Mouse (Mus musculus) kidney, postnatal 25 days (tissue): ENCODE results near the gene Borcs5.

Experiments used
- DNase-seq, 2 experiments: peaks; one replicate each; pipeline ENCODE4 v3.0.0; 2021; ENCODE audit warnings: mixed read lengths in 2 of 2

Borcs5 gene

GRCm38 (mm10) chr6:134639210-134639609, at the start of gene Borcs5:
TSS of gene Borcs5 (plus strand) at chr6:134639510.
- no peak for DNase-seq

- DNase-seq: no peak
Measured at GRCm38 (mm10) chr6:134591614-134592013, 47.7 kb upstream of the Borcs5 start.

- DNase-seq: peak; percentile 87 to 92
Measured at GRCm38 (mm10) chr6:134594569-134595442, 44.5 kb upstream of the Borcs5 start.

- DNase-seq: peak; percentile 77 to 88
Measured at GRCm38 (mm10) chr6:134597651-134598229, 41.6 kb upstream of the Borcs5 start.

DNA sequence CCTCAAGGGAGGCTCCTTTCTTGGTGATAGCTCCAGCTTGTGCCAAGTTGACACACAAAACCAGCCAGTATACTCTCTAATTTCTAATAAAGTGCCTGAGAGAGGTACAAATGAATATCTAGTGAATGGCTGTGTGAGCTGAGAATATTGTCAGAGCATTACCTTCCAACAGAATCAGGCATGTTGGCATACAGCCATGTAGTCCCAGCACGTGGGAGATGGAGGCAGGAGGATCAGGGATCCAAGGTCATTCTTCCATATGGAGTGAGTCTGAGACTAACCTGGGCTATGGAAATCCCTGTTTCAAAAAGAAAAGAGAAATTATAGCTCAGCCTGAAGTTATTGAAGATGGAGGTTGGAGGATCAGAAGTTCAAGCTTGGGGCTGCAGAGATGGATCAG, 40.1 kb upstream of the Borcs5 start:
- peak; percentile 64 to 68 for DNase-seq

DNA sequence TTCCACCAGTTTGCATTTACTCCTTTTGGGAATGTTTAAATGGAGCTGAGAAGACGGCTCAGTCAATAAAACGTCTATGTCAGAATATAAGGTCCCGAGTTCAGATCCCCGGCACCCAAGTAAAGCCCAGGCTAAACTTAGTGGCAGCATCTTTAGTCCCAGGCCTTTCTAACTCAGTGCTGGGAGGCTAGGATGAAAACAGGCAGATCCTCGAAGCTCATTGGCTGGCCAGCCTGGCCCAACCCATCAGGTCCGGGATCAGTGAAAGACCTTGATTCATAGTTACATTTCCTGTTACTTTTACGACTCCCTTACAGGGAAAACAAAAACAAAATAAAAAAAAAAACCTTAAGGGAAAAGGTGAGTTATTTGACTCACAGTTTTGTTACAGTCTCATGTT, 38.2 kb upstream of the Borcs5 start:
- peak; percentile 40 to 67 for DNase-seq

DNA sequence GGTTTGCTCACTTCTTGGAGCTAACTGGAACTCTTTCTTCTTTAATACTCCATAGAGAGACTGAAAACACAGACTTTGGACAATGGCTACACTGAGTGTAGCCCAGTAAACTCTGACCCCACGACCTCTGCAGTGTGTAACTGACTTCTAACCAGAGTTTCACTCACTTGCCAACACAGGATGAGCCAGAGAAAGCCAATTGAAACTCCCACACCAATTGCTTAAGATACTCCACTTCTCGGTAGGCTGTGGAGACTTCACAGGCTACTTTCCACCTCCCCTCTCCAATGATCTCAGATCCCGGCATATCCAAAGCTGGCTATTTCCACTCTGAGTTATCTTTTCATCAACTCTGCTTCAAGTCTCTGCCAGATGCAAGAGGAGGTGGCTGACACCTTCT, 37.5 kb upstream of the Borcs5 start:
- DNase-seq: peak; percentile 76 to 87

GRCm38 (mm10) chr6:134602371-134603003, 36.8 kb upstream of the Borcs5 start:
- DNase-seq: peak; percentile 59 to 60

- DNase-seq: no peak
Measured at GRCm38 (mm10) chr6:134605196-134605595, 34.1 kb upstream of the Borcs5 start.

DNA sequence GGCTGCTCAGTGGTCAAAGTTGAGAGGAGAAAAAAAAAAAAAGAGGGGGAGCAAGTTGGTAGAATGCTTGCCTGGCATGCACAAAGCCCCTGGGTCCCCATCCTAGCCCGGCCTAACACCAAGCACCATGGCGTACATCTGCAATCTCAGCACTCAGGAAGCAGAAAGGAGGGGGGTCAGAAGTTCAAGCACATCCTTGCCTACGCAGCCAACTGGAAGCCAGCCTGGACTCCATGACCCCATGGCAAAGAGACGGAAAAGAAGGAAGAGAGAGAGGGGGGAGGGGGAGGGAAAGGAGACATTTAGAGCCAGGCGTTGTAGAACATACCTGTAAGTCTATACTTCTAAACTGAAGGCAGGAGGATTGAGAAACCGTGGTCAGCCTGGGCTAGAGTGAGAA, 32.8 kb upstream of the Borcs5 start:
- peak; percentile 71 to 87 for DNase-seq

DNA sequence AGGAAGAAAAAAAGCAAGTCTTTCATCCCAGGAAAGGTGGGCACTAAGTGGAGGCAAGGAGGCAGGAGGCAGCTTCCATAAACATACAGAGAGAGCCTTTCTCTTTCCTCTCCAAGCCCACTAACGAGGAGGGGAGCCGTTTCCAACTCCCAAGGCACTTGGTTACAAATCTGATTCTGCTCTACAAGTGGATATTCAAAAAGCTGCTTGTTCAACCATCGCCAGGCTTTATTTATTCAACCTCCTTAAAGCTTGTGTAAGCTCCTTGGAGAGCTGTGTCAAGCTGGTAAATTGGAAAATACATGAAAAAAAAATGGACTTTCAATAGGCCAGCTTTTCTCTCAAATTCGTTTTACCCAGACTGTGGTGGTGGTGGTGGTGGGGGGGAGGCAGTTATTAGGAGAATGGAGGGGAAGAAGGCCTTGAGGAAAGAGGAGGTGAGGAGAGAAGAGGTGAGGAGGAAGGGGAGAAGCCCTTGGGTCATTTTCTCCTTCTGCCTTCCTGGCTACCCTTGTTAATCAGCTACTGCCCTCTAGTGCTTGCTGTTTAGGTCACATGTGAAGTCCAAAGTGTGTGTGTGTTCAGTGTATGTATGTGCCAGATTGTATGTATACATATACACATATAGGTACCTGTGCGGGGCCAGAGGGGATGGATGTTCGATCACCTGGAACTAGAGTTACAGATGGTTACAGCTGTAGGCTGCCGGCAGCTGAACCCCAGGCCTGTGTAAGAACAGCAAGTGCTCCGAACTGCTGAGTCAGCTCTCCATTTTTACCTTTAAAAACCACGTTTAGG, 32.2 kb upstream of the Borcs5 start:
- DNase-seq: peak; percentile 59 to 75

- DNase-seq: no peak
Measured at GRCm38 (mm10) chr6:134610380-134610779, 28.9 kb upstream of the Borcs5 start.

GRCm38 (mm10) chr6:134611896-134612295, 27.4 kb upstream of the Borcs5 start:
- no peak for DNase-seq

DNA sequence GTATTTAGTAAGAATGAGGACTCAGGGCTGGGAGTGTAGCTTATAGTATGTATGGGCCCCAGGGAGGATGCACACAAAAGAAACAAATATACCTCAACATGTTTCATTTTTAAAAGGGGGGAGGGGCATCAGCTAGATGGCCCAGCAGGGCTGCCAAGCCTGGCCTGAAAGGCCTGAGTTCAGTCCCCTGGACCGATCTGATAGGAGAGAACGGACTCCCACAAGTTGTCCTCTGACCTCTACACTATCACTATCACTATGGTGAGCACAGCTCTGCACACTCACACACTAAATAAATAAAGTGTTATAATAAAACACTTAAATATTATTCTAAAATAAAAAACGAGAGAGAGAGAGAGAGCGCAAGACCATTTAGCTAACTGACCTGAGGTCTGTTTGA, 25.0 kb upstream of the Borcs5 start:
- no peak for DNase-seq

GRCm38 (mm10) chr6:134614723-134615648, 24.3 kb upstream of the Borcs5 start:
- peak; percentile 88 to 91 for DNase-seq

DNA sequence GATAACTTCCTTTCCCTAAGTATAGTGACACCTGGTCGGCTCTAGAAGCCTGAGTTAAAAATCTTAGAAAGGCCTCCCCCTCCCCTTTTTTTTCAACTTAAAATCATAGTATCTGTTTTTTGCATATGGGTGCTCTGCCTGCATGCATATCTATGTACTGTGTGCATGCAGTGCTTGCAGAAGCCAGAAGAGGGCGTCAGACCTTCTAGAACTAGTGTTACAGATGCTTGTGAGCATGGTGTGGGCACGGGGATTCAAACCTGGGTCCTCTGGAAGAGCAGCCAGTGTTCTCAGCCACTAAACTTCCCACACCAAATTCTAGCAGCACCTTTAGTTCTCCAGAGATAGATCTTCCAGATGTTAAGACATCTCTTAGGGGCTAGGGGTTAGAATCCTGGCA, 21.7 kb upstream of the Borcs5 start:
- no peak for DNase-seq

- no peak for DNase-seq
Measured at GRCm38 (mm10) chr6:134620129-134620528, 19.2 kb upstream of the Borcs5 start.

DNA sequence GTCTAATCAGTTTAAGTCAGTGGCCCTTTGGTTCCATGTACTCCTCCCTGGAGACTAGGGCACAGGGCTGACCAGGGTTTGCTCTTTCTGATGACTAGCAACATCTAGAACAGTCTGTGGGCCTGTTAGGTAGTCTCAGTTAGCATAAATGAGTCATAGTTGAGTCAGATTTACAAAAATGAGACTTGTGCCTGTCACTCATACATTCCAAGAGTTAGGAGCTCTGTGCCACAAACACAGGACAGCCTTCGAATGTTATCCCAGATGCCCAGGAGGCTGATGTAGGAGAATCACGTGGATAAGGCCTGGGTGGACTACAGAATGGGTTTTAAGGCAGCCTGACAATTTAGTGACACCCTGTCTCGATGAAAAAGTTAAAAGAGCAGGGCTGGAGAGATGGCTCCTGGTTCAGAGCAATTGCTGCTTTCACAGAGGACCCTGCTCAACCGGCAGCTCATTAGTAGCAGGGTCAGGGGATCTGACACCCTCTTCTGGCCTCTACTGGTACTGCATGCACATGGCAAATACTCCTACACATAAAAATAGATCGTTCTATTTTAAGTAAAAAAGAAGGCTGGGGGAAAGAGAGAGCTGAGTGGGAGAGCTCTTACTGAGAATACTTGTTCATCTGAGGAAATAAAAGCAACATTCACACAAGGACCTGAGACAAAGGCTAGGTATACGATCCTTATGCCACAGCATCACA, 18.3 kb upstream of the Borcs5 start:
- DNase-seq: peak in 1 of 2 experiments; percentile 49

- DNase-seq: peak in 1 of 2 experiments; percentile 51
Measured at GRCm38 (mm10) chr6:134621552-134621949, 17.8 kb upstream of the Borcs5 start.

- DNase-seq: no peak
Measured at GRCm38 (mm10) chr6:134625431-134625830, 13.9 kb upstream of the Borcs5 start.

- no peak for DNase-seq
Measured at GRCm38 (mm10) chr6:134626564-134626963, 12.7 kb upstream of the Borcs5 start.
